Comparison of ENCODE assay signal across 8 mouse cellular contexts in genomic region chr2:179769137-179769536, GRCm38 (mm10).
A peak's percentile ranks its signal among the peaks of the same experiment; 100 is the strongest.
DNase-seq lines count a peak whose midpoint lies in the region; ATAC-seq lines count a peak whose summit lies in the region.

No protein-coding gene starts in this region.

- intact Hi-C loops in heart, postnatal 14 days (cut with DNase I), result no loop called here
- intact Hi-C loops in left cerebral cortex, postnatal 14 days (cut with DNase I), result no loop called here

- H3K4me3 ChIP-seq in midbrain, embryonic 14.5 days (replicated peaks; ENCODE audit: low read depth, low read length), result no peak overlapping the region
- no peak overlapping the region for H3K4me3 ChIP-seq in midbrain, embryonic 16.5 days (ENCODE audit: low read depth, low read length)

- H3K27ac ChIP-seq in midbrain, embryonic 14.5 days (replicated peaks; ENCODE audit: low read depth, low read length), result no peak overlapping the region
- no peak overlapping the region for H3K27ac ChIP-seq in midbrain, embryonic 16.5 days (ENCODE audit: low read length)

- no peaks in the 10 kb centered on the region for H3K27me3 ChIP-seq in midbrain, embryonic 14.5 days (ENCODE audit: control insufficient read depth, insufficient read depth, low read length)
- H3K27me3 ChIP-seq in midbrain, embryonic 16.5 days (ENCODE audit: control insufficient read depth, insufficient read depth, low read depth, low read length), result no peaks in the 10 kb centered on the region; the same call in 1 of the 2 replicates

- H3K36me3 ChIP-seq in midbrain, embryonic 14.5 days (ENCODE audit: control insufficient read depth, insufficient read depth, low read length), result no peaks in the 10 kb centered on the region
- H3K36me3 ChIP-seq in midbrain, embryonic 16.5 days (ENCODE audit: control insufficient read depth, insufficient read depth, low read length), result no peaks in the 10 kb centered on the region

- H3K9ac ChIP-seq in midbrain, embryonic 14.5 days (replicated peaks; ENCODE audit: low read length), result no peak overlapping the region
- no peak overlapping the region for H3K9ac ChIP-seq in midbrain, embryonic 16.5 days (ENCODE audit: low read depth, low read length)

- peaks cover 26% of the 10 kb centered on the region for H3K4me1 ChIP-seq in midbrain, embryonic 14.5 days (ENCODE audit: control insufficient read depth, insufficient read depth, low read length)
- peaks cover 23% of the 10 kb centered on the region for H3K4me1 ChIP-seq in midbrain, embryonic 16.5 days (ENCODE audit: control insufficient read depth, insufficient read depth, low read length)

- no peak for ATAC-seq in midbrain, embryonic 14.5 days (ENCODE audit: low FRiP score, low TSS enrichment)
- ATAC-seq in midbrain, embryonic 16.5 days, result no peak

- H3K4me2 ChIP-seq in midbrain, embryonic 14.5 days (ENCODE audit: low read length), result no peak overlapping the region
- H3K4me2 ChIP-seq in midbrain, embryonic 16.5 days (ENCODE audit: low read length), result no peak overlapping the region

- peak; percentile 83 to 91 for DNase-seq in cerebellum, postnatal 10 days
- no peak for DNase-seq in cerebellum, adult 9-10 months
- DNase-seq in midbrain, embryonic 14.5 days, result peak; percentile 72
- peak; percentile 48 to 69 for DNase-seq in heart, postnatal 14 days
- DNase-seq in left cerebral cortex, postnatal 14 days (ENCODE audit: low spot score in 2 of 2), result peak; percentile 58 to 71
- DNase-seq in right cerebral cortex, postnatal 10 days (ENCODE audit: low spot score in 2 of 2), result peak; percentile 75 to 79
- no peak for DNase-seq in adrenal gland, adult 8-10 months

- no peaks in the 10 kb centered on the region for H3K9me3 ChIP-seq in midbrain, embryonic 14.5 days (ENCODE audit: control insufficient read depth, low read length)
- no peaks in the 10 kb centered on the region for H3K9me3 ChIP-seq in midbrain, embryonic 16.5 days (replicated peaks; ENCODE audit: control insufficient read depth, low read length, poor library complexity, severe bottlenecking)

- 70% methylated on average over 5 of the region's 5 CpGs for WGBS in midbrain, embryonic 14.5 days
- 65% methylated on average over 5 of the region's 5 CpGs for WGBS in midbrain, embryonic 16.5 days

Comparison
In these comparisons a context has a peak if more than half of its experiments do, and no peak if none do; other contexts are left out.
1. DNase-seq: peak in cerebellum, postnatal 10 days (2 of 2), midbrain, embryonic 14.5 days (single experiment), heart, postnatal 14 days (2 of 2), left cerebral cortex, postnatal 14 days (2 of 2) and right cerebral cortex, postnatal 10 days (2 of 2); none in cerebellum, adult 9-10 months (single experiment) and adrenal gland, adult 8-10 months (single experiment).